Mouse (Mus musculus) thymus, adult 2 months (tissue): ENCODE results near the gene Cnn1. TPM values are rescaled to one million over a fixed set of nuclear protein-coding genes. Genes with fewer than 3 reads are reported as not detected.
A peak's percentile ranks its signal among the peaks of the same experiment; 100 is the strongest.
"Not testable (repeated sequence)": the region's sequence is repeated elsewhere in the genome, so short reads cannot be mapped to it uniquely, and the experiment has no call there.

ENCODE experiments used
- DNase-seq: peaks from one replicate; pipeline ENCODE4 v3.0.0; 2021
- H3K27ac ChIP-seq: fragments of 200-500 bp; 2 replicates; pipeline ENCODE4 v1.5.1; 2012; ENCODE audit warnings: low read length, control low read depth; ENCODE audit not compliant: control insufficient read depth, insufficient read depth
- H3K27me3 ChIP-seq: fragments of 200-500 bp; 2 replicates; pipeline ENCODE4 v1.6.1; 2012; ENCODE audit warnings: mild to moderate bottlenecking, low read length, moderate library complexity, mixed read lengths; ENCODE audit not compliant: control insufficient read depth, insufficient read depth
- H3K36me3 ChIP-seq: fragments of 200-500 bp; 2 replicates; pipeline ENCODE4 v1.6.1; 2012; ENCODE audit warnings: mild to moderate bottlenecking, low read length, moderate library complexity; ENCODE audit not compliant: control insufficient read depth, insufficient read depth
- H3K4me1 ChIP-seq: fragments of 200-500 bp; replicated peaks from 2 replicates; pipeline ENCODE4 v1.6.1; 2012; ENCODE audit warnings: low read length; ENCODE audit not compliant: control insufficient read depth, insufficient read depth
- H3K4me3 ChIP-seq: fragments of 200-500 bp; 2 replicates; pipeline ENCODE4 v1.5.1; 2012; ENCODE audit warnings: mild to moderate bottlenecking, low read length, control low read depth, moderate library complexity; ENCODE audit not compliant: control insufficient read depth, insufficient read depth
- CTCF ChIP-seq: fragments of 200-500 bp; IDR thresholded peaks from 2 replicates; pipeline ENCODE4 v1.5.1; 2012; ENCODE audit warnings: mild to moderate bottlenecking, control low read depth, low read length, moderate library complexity, borderline replicate concordance; ENCODE audit not compliant: control insufficient read depth, poor library complexity, insufficient read depth; ENCODE audit errors: extremely low read depth
- POLR2A ChIP-seq: fragments of 200-500 bp; IDR thresholded peaks from 2 replicates; pipeline ENCODE4 v1.6.1; 2012; ENCODE audit warnings: mild to moderate bottlenecking, low read length, control low read depth, moderate library complexity; ENCODE audit not compliant: control insufficient read depth, poor library complexity, insufficient read depth; ENCODE audit errors: extremely low read depth
- WGBS: fragments of 180-500 bp; shearing (Covaris S2); methylation state at CpG from one replicate; pipeline ENCODE4 v1.1.7; 2018; 5-methylcytosine and 5-hydroxymethylcytosine counted together
- polyA plus RNA-seq: library from polyadenylated mRNA; depleted of rRNA; stranded (reverse); fragments of >200 nt; gene quantifications from 2 replicates; pipeline ENCODE4 v1.2.3, GENCODE M21; 2012

Gene Cnn1
- polyA plus RNA-seq, 1 experiment, result 5.0 TPM

- peaks cover 31% of the 10 kb centered on the region for H3K4me1 ChIP-seq
- 43% methylated on average over 2 of the region's 2 CpGs for WGBS
- no peaks in the 10 kb centered on the region for H3K27me3 ChIP-seq
- H3K36me3 ChIP-seq, result no peaks in the 10 kb centered on the region
- no peak overlapping the region for H3K27ac ChIP-seq
- no peak overlapping the region for H3K4me3 ChIP-seq
- DNase-seq, result no peak
- TF ChIP-seq POLR2A, result no peak
- TF ChIP-seq CTCF, result no peak
Observed at GRCm38 (mm10) chr9:22138480-22138879, 39.5 kb downstream of the Cnn1 start.

- Histone ChIP-seq H3K4me1 (peaks cover 21% of the 10 kb centered on the region), H3K36me3 (no peaks in the 10 kb centered on the region), H3K4me3 (no peak overlapping the region), H3K27me3 (no peaks in the 10 kb centered on the region), H3K27ac (no peak overlapping the region)
- no peak for TF ChIP-seq CTCF
- no peak for TF ChIP-seq POLR2A
- 98% methylated on average over 5 of the region's 5 CpGs for WGBS
- no peak for DNase-seq
Observed at GRCm38 (mm10) chr9:22139746-22140145, 40.7 kb downstream of the Cnn1 start.

- DNase-seq, result peak; percentile 91
- H3K4me3 ChIP-seq, result no peak overlapping the region
- no peaks in the 10 kb centered on the region for H3K27me3 ChIP-seq
- 36% methylated on average over 17 of the region's 17 CpGs for WGBS
- H3K4me1 ChIP-seq, result no peaks in the 10 kb centered on the region
- no peak overlapping the region for H3K27ac ChIP-seq
- H3K36me3 ChIP-seq, result no peaks in the 10 kb centered on the region
- TF ChIP-seq CTCF, result no peak
Observed at GRCm38 (mm10) chr9:22143108-22144037, 44.4 kb downstream of the Cnn1 start.

GRCm38 (mm10) chr9:22144304-22144965, 45.4 kb downstream of the Cnn1 start:
- no peaks in the 10 kb centered on the region for H3K27me3 ChIP-seq
- H3K4me1 ChIP-seq, result no peaks in the 10 kb centered on the region
- 79% methylated on average over 8 of the region's 8 CpGs for WGBS
- TF ChIP-seq POLR2A (no peak), CTCF (no peak)
- H3K36me3 ChIP-seq, result no peaks in the 10 kb centered on the region
- no peak for DNase-seq
- H3K4me3 ChIP-seq, result no peak overlapping the region
- H3K27ac ChIP-seq, result no peak overlapping the region

GRCm38 (mm10) chr9:22149426-22150248, 50.6 kb downstream of the Cnn1 start:
- no peak overlapping the region for H3K4me3 ChIP-seq
- DNase-seq, result no peak
- TF ChIP-seq CTCF (no peak), POLR2A (no peak)
- H3K4me1 ChIP-seq, result no peaks in the 10 kb centered on the region
- H3K27me3 ChIP-seq, result no peaks in the 10 kb centered on the region
- H3K36me3 ChIP-seq, result no peaks in the 10 kb centered on the region
- H3K27ac ChIP-seq, result no peak overlapping the region
- 88% methylated on average over 20 of the region's 20 CpGs for WGBS

GRCm38 (mm10) chr9:22150249-22150693, 51.3 kb downstream of the Cnn1 start:
- not testable (repeated sequence) for DNase-seq, H3K36me3 ChIP-seq, H3K27me3 ChIP-seq, H3K27ac ChIP-seq, H3K4me1 ChIP-seq, H3K4me3 ChIP-seq
- WGBS, result 93% methylated on average over 7 of the region's 7 CpGs
